Mouse (Mus musculus) cerebellum, postnatal 14 days (tissue): ENCODE measurements at regions not wholly inside any gene's neighbourhood (a gene's known extent, or its start where the extent isn't known, plus 50 kb on each side); places are given as distances from the start of the nearest gene placed in this dataset.

Source experiments
- DNase-seq, 2 experiments: peaks; one replicate each; pipeline ENCODE4 v3.0.0; 2021; ENCODE audit warnings: mixed read lengths in 2 of 2

GRCm38 (mm10) chr12:62881202-62881601 is 1358.3 kb downstream of the Lrfn5 start:
- DNase-seq: peak in 1 of 2 experiments; percentile 2

- peak; percentile 3 to 10 for DNase-seq
Observed at GRCm38 (mm10) chr12:62892851-62893632, 1370.1 kb downstream of the Lrfn5 start.
